Mouse (Mus musculus) liver, postnatal 0 days (tissue): ENCODE measurements at regions not wholly inside any gene's neighbourhood (a gene's known extent, or its start where the extent isn't known, plus 50 kb on each side); places are given as distances from the start of the nearest gene placed in this dataset.

Source experiments
- ATAC-seq: fragments of 200-750 bp; cut with Nextera tagmentation; 2 replicates; pipeline ENCODE4 v1.8.0; 2017; ENCODE audit warnings: mild to moderate bottlenecking, moderate library complexity
- DNase-seq: peaks from one replicate; pipeline ENCODE4 v3.0.0-alpha.2; 2016
- H3K27ac ChIP-seq: fragments of 300-500 bp; sonication (generic); 2 replicates; pipeline ENCODE4 v1.5.1; 2014; ENCODE audit warnings: antibody characterized with exemption, moderate library complexity, mild to moderate bottlenecking, low read depth
- H3K27me3 ChIP-seq: fragments of 300-500 bp; sonication (generic); 2 replicates; pipeline ENCODE4 v1.6.1; 2014; ENCODE audit warnings: low read length, control low read depth, mixed read lengths; ENCODE audit not compliant: insufficient read depth
- H3K36me3 ChIP-seq: fragments of 300-500 bp; sonication (generic); replicated peaks from 2 replicates; pipeline ENCODE4 v1.6.1; 2014; ENCODE audit warnings: mild to moderate bottlenecking, control low read depth, low read length, moderate library complexity, mixed read lengths; ENCODE audit not compliant: insufficient read depth
- H3K4me1 ChIP-seq: fragments of 300-500 bp; sonication (generic); 2 replicates; pipeline ENCODE4 v1.6.1; 2014; ENCODE audit warnings: antibody characterized with exemption, mild to moderate bottlenecking, control low read depth; ENCODE audit not compliant: insufficient read depth
- H3K4me2 ChIP-seq: fragments of 300-500 bp; sonication (generic); 2 replicates; pipeline ENCODE4 v1.6.1; 2014; ENCODE audit warnings: low read depth, mild to moderate bottlenecking, low read length, moderate library complexity, mixed read lengths
- H3K4me3 ChIP-seq: fragments of 300-500 bp; sonication (generic); 2 replicates; pipeline ENCODE4 v1.5.1; 2014; ENCODE audit warnings: low read depth, low read length
- H3K9ac ChIP-seq: fragments of 300-500 bp; sonication (generic); replicated peaks from 2 replicates; pipeline ENCODE4 v1.6.1; 2014; ENCODE audit warnings: mild to moderate bottlenecking, moderate library complexity
- H3K9me3 ChIP-seq: fragments of 300-500 bp; sonication (generic); 2 replicates; pipeline ENCODE4 v1.6.1; 2016; ENCODE audit warnings: mild to moderate bottlenecking, control low read depth, low read length, mixed read lengths
- CTCF ChIP-seq: sonication (generic); IDR thresholded peaks from 2 replicates; pipeline ENCODE4 v1.5.1; 2016; ENCODE audit warnings: antibody characterized with exemption, low read depth
- EP300 ChIP-seq: IDR thresholded peaks from 2 replicates; pipeline ENCODE4 v1.6.1; 2016; ENCODE audit warnings: antibody characterized with exemption, low read depth, mild to moderate bottlenecking
- WGBS: fragments of 180-500 bp; shearing (Covaris S2); extraction: QIAGEN DNeasy Blood & Tissue Kit; methylation state at CpG from one replicate; pipeline ENCODE4 v1.1.7; 2014; ENCODE audit not compliant: insufficient replicate concordance; 5-methylcytosine and 5-hydroxymethylcytosine counted together

DNA sequence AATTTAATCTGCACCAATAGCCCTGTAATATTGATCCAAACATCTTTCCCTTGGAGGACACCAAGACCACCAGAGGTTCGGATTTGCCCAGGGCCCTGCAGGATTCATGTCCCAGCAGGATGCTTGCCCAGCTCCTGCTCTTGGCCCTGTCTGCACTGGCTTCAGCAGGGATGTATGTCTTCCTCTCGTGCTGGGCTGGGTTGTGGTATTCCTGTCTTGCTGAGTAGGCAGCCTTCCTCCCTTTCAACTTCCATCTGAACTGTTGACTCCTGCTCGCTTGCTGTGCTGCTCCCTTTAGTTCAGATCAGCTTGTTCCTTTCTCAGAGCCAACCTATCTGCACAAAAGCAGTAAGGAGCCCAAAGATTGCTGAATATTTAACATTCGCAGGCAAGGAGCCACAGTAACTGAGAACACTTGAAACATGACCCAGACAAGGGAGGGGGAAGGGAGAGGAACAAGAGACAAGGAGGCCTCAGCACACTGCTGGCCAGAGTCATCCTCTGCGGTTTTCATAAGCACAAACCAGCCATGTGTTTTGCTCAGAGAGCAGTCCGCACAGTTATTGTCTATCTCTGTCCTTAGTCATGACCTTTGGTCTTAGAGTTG is 110.7 kb upstream of the Auts2 start:
- 31% methylated on average over 6 of the region's 6 CpGs for WGBS
- H3K4me2 ChIP-seq: no peak overlapping the region
- no peak for DNase-seq

DNA sequence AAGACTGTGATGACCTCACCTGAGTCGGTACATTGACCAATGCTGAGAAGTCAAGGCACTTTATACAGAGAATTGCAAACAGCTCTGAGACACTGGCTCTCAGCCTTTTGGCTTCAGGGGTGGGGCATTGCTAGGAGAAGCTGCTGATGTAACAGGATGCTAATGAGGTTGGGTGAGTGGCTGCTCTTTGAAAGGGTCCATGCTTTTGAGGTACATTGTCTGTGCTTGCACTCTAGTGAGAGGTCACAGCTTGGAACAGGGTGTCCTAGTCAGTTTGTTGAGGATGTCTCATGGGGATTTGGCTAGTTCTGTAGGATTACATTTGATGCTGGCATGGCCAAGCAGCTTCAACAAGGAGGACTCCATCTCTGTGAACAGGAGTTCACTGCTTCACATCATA is 109.1 kb upstream of the Auts2 start:
- Histone ChIP-seq H3K4me2 (no peak overlapping the region), H3K36me3 (no peaks in the 10 kb centered on the region), H3K9ac (no peak overlapping the region), H3K27me3 (no peaks in the 10 kb centered on the region), H3K4me3 (no peak overlapping the region), H3K27ac (no peak overlapping the region), H3K4me1 (peaks cover 9% of the 10 kb centered on the region; the same call in 1 of the 2 replicates), H3K9me3 (0 out of 2 replicates have a peak, but pooled peaks cover 4% of the 10 kb centered on the region)
- TF ChIP-seq CTCF (no peak), EP300 (no peak)
- WGBS: 35% methylated on average over 1 of the region's 1 CpGs
- DNase-seq (no peak), ATAC-seq (no peak)

More for the DNA sequence above, 110.7 kb upstream of the Auts2 start:
- H3K9me3 ChIP-seq: peaks cover 4% of the 10 kb centered on the region; the same call in 1 of the 2 replicates
- no peaks in the 10 kb centered on the region for H3K27me3 ChIP-seq
- no peak for ATAC-seq
- H3K4me1 ChIP-seq: peaks cover 5% of the 10 kb centered on the region; the same call in 1 of the 2 replicates
- TF ChIP-seq EP300 (no peak), CTCF (no peak)
- no peak overlapping the region for H3K27ac ChIP-seq
- no peak overlapping the region for H3K9ac ChIP-seq
- H3K4me3 ChIP-seq: no peak overlapping the region
- H3K36me3 ChIP-seq: no peaks in the 10 kb centered on the region

DNA sequence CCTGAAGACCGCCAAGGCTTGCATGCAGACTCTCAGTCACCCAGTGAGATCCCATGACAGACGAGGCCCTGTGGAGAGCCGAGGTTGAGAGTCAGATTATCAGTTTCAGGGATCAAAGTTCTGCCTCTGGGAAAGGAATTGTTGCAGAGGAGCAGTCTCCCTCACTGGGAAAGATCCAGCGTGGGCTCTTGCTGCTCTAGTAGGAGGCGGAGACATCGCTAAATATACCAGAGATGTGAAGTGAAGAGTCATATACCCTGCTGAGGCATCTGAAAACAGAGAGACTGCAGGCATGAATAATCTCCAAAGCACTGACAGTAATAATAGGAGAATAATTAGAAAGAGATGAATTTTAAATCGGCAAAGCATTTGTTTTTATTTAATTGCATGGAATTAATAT is 106.6 kb upstream of the Auts2 start:
- no peaks in the 10 kb centered on the region for H3K27me3 ChIP-seq
- H3K4me2 ChIP-seq: no peak overlapping the region
- peaks cover 9% of the 10 kb centered on the region; the same call in 1 of the 2 replicates for H3K4me1 ChIP-seq
- WGBS: 65% methylated on average over 7 of the region's 7 CpGs
- no peaks in the 10 kb centered on the region for H3K9me3 ChIP-seq
- H3K36me3 ChIP-seq: no peaks in the 10 kb centered on the region
- no peak for DNase-seq
- H3K27ac ChIP-seq: no peak overlapping the region
- ATAC-seq: no peak
- no peak overlapping the region for H3K9ac ChIP-seq
- H3K4me3 ChIP-seq: no peak overlapping the region
- TF ChIP-seq EP300: no peak
- no peak for TF ChIP-seq CTCF

DNA sequence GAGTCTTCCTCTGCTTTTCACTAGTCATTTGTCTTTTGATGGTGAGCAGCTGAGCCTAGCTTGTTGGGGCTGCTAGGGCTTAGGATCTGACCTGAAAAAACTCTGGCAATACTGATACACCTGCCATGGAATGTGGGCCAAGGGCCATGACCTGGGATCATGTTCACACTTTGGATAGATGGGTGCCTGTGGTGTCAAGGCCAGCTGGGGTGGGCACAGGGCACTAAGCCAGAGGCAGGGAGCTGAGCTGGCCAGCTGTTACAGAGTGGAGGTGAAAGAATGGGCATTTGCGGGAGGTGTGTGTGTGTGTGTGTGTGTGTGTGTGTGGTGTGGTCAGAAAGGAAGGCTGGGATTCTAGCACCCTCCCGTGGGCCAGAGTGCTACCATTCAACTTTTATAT is 105.6 kb upstream of the Auts2 start:
- H3K9ac ChIP-seq: no peak overlapping the region
- ATAC-seq (0 out of 2 replicates have a peak, but pooled peaks have one; percentile 21), DNase-seq (no peak)
- WGBS: 50% methylated on average over 2 of the region's 2 CpGs
- no peaks in the 10 kb centered on the region for H3K9me3 ChIP-seq
- no peaks in the 10 kb centered on the region for H3K36me3 ChIP-seq
- H3K4me3 ChIP-seq: no peak overlapping the region
- peaks cover 8% of the 10 kb centered on the region; the same call in 1 of the 2 replicates for H3K4me1 ChIP-seq
- no peak overlapping the region for H3K4me2 ChIP-seq
- no peak for TF ChIP-seq EP300
- 0 out of 2 replicates have a peak, but pooled peaks have one; percentile 5 for TF ChIP-seq CTCF
- no peak overlapping the region for H3K27ac ChIP-seq
- H3K27me3 ChIP-seq: no peaks in the 10 kb centered on the region

DNA sequence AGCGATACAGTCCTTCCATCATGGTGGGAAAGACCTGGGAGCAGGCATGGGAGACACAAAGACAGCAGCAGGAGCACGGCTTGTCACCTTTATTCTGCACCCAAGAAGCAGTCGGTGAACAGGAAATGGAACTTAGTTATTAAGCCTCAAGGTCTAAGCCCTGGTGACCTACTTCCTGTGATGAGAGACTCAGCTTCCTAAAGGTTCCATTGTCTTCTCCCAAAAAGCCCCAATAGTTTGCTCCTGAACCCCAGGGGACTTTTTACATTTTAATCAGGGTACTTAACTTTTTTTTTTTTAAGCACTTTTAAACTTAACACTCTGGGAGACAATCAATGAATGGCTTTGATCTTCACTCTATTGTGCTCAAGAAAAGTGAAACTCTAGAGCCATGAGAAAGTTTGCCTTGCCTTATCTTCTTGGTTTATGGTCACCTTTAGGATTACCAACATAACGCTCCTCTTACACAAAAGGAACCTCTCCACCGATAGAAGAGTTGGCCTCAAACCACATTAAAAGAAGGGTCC is 101.6 kb upstream of the Auts2 start:
- no peaks in the 10 kb centered on the region for H3K9me3 ChIP-seq
- H3K4me3 ChIP-seq: no peak overlapping the region
- no peak for ATAC-seq
- no peaks in the 10 kb centered on the region for H3K36me3 ChIP-seq
- H3K9ac ChIP-seq: no peak overlapping the region
- 65% methylated on average over 5 of the region's 5 CpGs for WGBS
- H3K4me1 ChIP-seq: peaks cover 5% of the 10 kb centered on the region; the same call in 1 of the 2 replicates
- no peak for DNase-seq
- no peak overlapping the region for H3K4me2 ChIP-seq
- TF ChIP-seq CTCF: no peak
- no peak for TF ChIP-seq EP300
- H3K27ac ChIP-seq: no peak overlapping the region
- H3K27me3 ChIP-seq: no peaks in the 10 kb centered on the region

DNA sequence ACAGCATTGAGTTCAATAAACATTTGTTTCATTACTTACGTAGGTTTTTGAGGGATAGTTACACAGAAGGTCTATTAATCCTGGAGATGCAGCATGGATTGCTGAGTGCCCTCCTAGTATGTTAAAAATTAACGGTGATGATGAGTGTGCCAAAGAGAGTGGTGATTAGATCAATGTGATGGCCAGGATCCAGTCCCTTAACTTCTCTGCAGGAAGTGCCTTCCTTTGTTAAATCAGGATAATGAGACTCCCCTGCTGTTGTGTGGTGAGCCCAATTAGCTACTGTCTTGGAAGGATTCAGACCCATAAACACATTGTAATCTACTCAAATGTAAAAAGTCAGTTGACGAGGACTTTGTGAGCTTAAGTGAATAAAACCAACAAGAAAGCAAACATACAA is 100.1 kb upstream of the Auts2 start:
- H3K9me3 ChIP-seq: no peaks in the 10 kb centered on the region

More for the DNA sequence above, 100.1 kb upstream of the Auts2 start:
- 62% methylated on average over 3 of the region's 3 CpGs for WGBS
- Histone ChIP-seq H3K27ac (no peak overlapping the region), H3K4me3 (no peak overlapping the region), H3K27me3 (no peaks in the 10 kb centered on the region), H3K4me1 (peaks cover 2% of the 10 kb centered on the region; the same call in 1 of the 2 replicates), H3K9ac (no peak overlapping the region), H3K4me2 (no peak overlapping the region), H3K36me3 (no peaks in the 10 kb centered on the region)
- no peak for TF ChIP-seq CTCF
- TF ChIP-seq EP300: no peak
- DNase-seq (no peak), ATAC-seq (no peak)
